Mouse (Mus musculus) E14TG2a.4 (cell line): ENCODE results near the gene Ciart.

Experiments used
- CTCF ChIP-seq: conservative IDR thresholded peaks from 2 replicates; pipeline ENCODE4 v1.5.1; 2014; ENCODE audit warnings: low read length
- POU5F1 ChIP-seq: IDR thresholded peaks from 2 replicates; pipeline ENCODE4 v1.6.1; 2014; ENCODE audit warnings: low read length, borderline replicate concordance

- TF ChIP-seq CTCF = no peak
- TF ChIP-seq POU5F1 = no peak
These were observed 53.0 kb downstream of the Ciart start for GRCm38 (mm10) chr3:95829053-95829452.
